Mouse (Mus musculus): ENCODE results near the gene Dcdc2c.

- TF ChIP-seq CTCF (IDR thresholded peaks at IDR 0.05; ENCODE audit: low read depth): no peak
- TF ChIP-seq EP300 (IDR thresholded peaks at IDR 0.05; ENCODE audit: low read depth): no peak
These were observed 30.2 kb upstream of the Dcdc2c start, which contains the start of gene Allc for GRCm38 (mm10) chr12:28582423-28582822.

Measured in liver, embryonic 14.5 days (tissue).